Mouse (Mus musculus): ENCODE data around the gene Cic. TPM values are rescaled to one million over a fixed set of nuclear protein-coding genes. Genes with fewer than 3 reads are reported as not detected.

The Cic gene
- polyA plus RNA-seq, 1 experiment from 2014 or later, result 32.4 TPM

GRCm38 (mm10) chr7:25293191-25293739 lies 25.8 kb downstream of the Cic start:
- Histone ChIP-seq H3K9ac (no peak overlapping the region), H3K36me3 (peaks cover 75% of the 10 kb centered on the region), H3K4me3 (replicated peaks) (no peak overlapping the region), H3K27ac (0 out of 2 replicates have a peak overlapping the region, but pooled peaks have one; percentile 41), H3K27me3 (no peaks in the 10 kb centered on the region), H3K4me2 (no peak overlapping the region), H3K4me1 (peaks cover 38% of the 10 kb centered on the region), H3K9me3 (replicated peaks) (no peaks in the 10 kb centered on the region)
- 74% methylated on average over 10 of the region's 10 CpGs for WGBS
- no peak for ATAC-seq (replicated peaks; ENCODE audit: low FRiP score)

- Histone ChIP-seq H3K4me2 (no peak overlapping the region), H3K27me3 (no peaks in the 10 kb centered on the region), H3K9me3 (replicated peaks) (no peaks in the 10 kb centered on the region), H3K4me1 (peaks cover 44% of the 10 kb centered on the region), H3K9ac (no peak overlapping the region), H3K27ac (no peak overlapping the region), H3K4me3 (replicated peaks) (no peak overlapping the region), H3K36me3 (peaks cover 63% of the 10 kb centered on the region)
- 82% methylated on average over 4 of the region's 4 CpGs for WGBS
- ATAC-seq (replicated peaks; ENCODE audit: low FRiP score), result no peak
These were observed 27.0 kb downstream of the Cic start for GRCm38 (mm10) chr7:25294495-25294894.

GRCm38 (mm10) chr7:25294960-25295722 lies 27.6 kb downstream of the Cic start:
- Histone ChIP-seq H3K9me3 (replicated peaks) (no peaks in the 10 kb centered on the region), H3K36me3 (peaks cover 56% of the 10 kb centered on the region), H3K4me3 (replicated peaks) (no peak overlapping the region), H3K9ac (no peak overlapping the region), H3K27ac (no peak overlapping the region), H3K4me1 (peaks cover 44% of the 10 kb centered on the region), H3K27me3 (no peaks in the 10 kb centered on the region), H3K4me2 (no peak overlapping the region)
- ATAC-seq (replicated peaks; ENCODE audit: low FRiP score), result no peak
- 84% methylated on average over 12 of the region's 12 CpGs for WGBS

GRCm38 (mm10) chr7:25296945-25297453 lies 29.5 kb downstream of the Cic start:
- H3K36me3 ChIP-seq, result peaks cover 38% of the 10 kb centered on the region
- ATAC-seq (replicated peaks; ENCODE audit: low FRiP score), result peak; percentile 26
- no peaks in the 10 kb centered on the region for H3K27me3 ChIP-seq
- H3K4me1 ChIP-seq, result peaks cover 36% of the 10 kb centered on the region
- WGBS, result under 1% methylated on average over 21 of the region's 21 CpGs
- peak overlapping the region; percentile 76 for H3K4me2 ChIP-seq
- peak overlapping the region; percentile 94 for H3K27ac ChIP-seq
- H3K9ac ChIP-seq, result peak overlapping the region; percentile 70
- peak overlapping the region; percentile 66 for H3K4me3 ChIP-seq (replicated peaks)
- no peaks in the 10 kb centered on the region for H3K9me3 ChIP-seq (replicated peaks)

- Histone ChIP-seq H3K27me3 (no peaks in the 10 kb centered on the region), H3K27ac (peak within 1 kb of the TSS; percentile 94), H3K4me2 (peak within 1 kb of the TSS; percentile 76), H3K9ac (peak within 1 kb of the TSS; percentile 70), H3K4me1 (peaks cover 31% of the 10 kb centered on the region), H3K9me3 (replicated peaks) (no peaks in the 10 kb centered on the region), H3K4me3 (replicated peaks) (peak within 1 kb of the TSS; percentile 66), H3K36me3 (peaks cover 31% of the 10 kb centered on the region)
- under 1% methylated on average over 52 of the region's 52 CpGs for WGBS
- peak; percentile 95 for ATAC-seq (replicated peaks; ENCODE audit: low FRiP score)
These were observed 30.2 kb downstream of the Cic start, which contains the start of gene Pafah1b3 for GRCm38 (mm10) chr7:25297454-25298325. TSS of gene Pafah1b3 (minus strand) at chr7:25297986.

DNA sequence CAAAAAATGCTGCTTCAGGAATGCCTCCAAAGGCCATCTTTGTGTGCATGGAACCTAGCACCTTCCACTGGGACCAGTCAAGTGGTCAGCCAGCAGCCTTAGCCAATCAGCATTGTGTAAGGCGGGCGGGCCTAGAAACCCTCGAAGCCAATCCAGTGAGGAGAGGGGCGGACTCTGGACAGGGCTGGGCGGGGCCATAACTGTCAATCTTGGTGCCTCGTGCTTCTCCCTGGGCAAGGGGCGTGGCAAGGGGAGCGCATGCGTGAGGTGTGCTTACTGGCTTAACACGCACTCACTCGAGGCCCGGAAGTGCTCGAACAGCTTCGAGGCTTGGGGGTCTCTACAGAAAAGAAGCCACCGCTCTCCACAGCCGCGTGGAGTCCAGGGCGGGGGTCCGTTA lies 33.6 kb downstream of the Cic start, which contains the start of gene Prr19:
Gene Prr19 (plus strand): TSS at position 349 of the 400 bp plus-strand sequence.
- H3K27ac ChIP-seq, result no peak within 1 kb of the TSS
- peaks cover 31% of the 10 kb centered on the region for H3K4me1 ChIP-seq
- no peak within 1 kb of the TSS for H3K4me3 ChIP-seq (replicated peaks)
- peak; percentile 23; the same call in 1 of the 2 replicates for ATAC-seq (replicated peaks; ENCODE audit: low FRiP score)
- 63% methylated on average over 19 of the region's 19 CpGs for WGBS
- H3K4me2 ChIP-seq, result peak within 1 kb of the TSS; percentile 14; the same call in 1 of the 2 replicates
- peaks cover under 1% of the 10 kb centered on the region for H3K36me3 ChIP-seq
- no peak within 1 kb of the TSS for H3K9ac ChIP-seq
- H3K27me3 ChIP-seq, result peaks cover 13% of the 10 kb centered on the region
- no peaks in the 10 kb centered on the region for H3K9me3 ChIP-seq (replicated peaks)

DNA sequence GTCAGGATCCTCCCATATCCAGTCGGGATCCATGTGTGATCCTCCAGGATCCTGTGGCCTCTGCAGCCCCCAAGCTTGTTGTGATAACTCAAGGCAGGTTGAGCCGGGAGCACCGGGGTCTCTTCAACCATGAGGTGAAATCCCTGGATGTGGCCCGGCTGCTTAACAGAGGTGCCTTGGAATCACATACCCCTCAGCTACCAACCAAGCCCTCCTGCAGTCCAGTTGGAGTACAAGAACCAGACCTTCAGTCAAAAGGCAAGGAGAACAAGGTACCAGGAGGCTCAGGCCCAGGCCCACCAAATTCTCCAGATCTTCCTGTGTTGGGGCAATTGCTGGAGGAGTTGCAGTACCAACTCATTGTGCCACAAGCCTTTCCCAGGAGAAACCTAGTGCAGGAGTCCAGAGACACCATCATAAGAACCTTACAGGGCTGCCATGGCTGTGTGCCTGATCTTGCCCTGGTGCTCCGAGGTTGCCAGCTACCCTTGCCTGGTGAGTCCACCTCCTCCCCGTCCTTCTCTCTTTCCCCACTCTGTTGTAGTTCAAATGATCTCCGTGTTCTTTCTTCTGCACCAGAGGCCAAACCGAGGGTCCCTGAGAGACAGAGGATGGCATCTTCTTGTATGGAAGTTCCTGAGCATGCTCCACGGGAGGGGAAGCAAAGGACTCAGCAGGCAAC lies 35.6 kb downstream of the Cic start:
- ATAC-seq (replicated peaks; ENCODE audit: low FRiP score), result no peak
- no peaks in the 10 kb centered on the region for H3K9me3 ChIP-seq (replicated peaks)
- H3K27me3 ChIP-seq, result peaks cover 21% of the 10 kb centered on the region
- 68% methylated on average over 9 of the region's 9 CpGs for WGBS
- no peak overlapping the region for H3K9ac ChIP-seq
- H3K36me3 ChIP-seq, result no peaks in the 10 kb centered on the region
- H3K4me3 ChIP-seq (replicated peaks), result no peak overlapping the region
- H3K27ac ChIP-seq, result no peak overlapping the region
- peaks cover 20% of the 10 kb centered on the region for H3K4me1 ChIP-seq
- no peak overlapping the region for H3K4me2 ChIP-seq

DNA sequence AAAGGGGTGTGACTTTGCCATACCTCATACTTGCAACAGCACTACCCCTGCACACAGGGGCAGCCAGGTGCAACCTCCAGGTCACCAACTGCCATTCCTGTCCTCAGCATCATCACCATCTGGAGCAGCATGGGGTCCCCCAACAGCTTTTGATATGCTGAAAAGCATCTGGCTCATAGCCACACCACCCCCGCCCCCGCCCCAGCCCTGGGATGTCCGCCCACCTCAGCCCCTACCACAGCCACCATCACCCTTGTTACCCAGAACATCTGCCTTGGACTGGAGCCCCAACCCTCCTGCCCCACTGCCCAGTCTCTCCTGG lies 36.1 kb downstream of the Cic start:
- H3K4me3 ChIP-seq (replicated peaks), result no peak overlapping the region
- WGBS, result 69% methylated on average over 3 of the region's 3 CpGs
- peaks cover 24% of the 10 kb centered on the region for H3K27me3 ChIP-seq
- H3K4me2 ChIP-seq, result no peak overlapping the region
- H3K4me1 ChIP-seq, result peaks cover 15% of the 10 kb centered on the region
- no peak overlapping the region for H3K9ac ChIP-seq
- no peaks in the 10 kb centered on the region for H3K9me3 ChIP-seq (replicated peaks)
- no peak for ATAC-seq (replicated peaks; ENCODE audit: low FRiP score)
- H3K36me3 ChIP-seq, result no peaks in the 10 kb centered on the region
- H3K27ac ChIP-seq, result no peak overlapping the region

DNA sequence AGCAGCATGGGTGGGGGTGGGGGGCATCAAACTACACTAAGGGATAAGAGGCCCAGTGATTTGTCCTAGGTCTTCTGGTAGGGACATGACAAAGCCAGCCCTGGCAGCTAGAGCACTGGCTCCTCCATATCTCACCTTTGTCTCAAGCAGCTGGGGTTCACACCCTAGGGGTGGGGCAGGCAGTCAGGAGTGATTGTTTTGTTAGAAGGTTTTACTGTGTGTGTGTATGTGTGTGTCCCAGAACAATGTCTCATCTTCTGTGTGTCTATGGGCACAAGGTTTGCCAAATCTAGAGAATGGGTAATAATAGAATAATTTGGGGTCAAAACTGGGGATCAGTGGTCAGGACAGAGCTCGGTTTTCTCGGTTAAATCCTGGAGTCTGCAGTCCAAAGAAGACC lies 38.0 kb downstream of the Cic start:
- H3K4me3 ChIP-seq (replicated peaks), result peak overlapping the region; percentile 57
- H3K9ac ChIP-seq, result 0 out of 2 replicates have a peak overlapping the region, but pooled peaks have one; percentile 21
- peaks cover 25% of the 10 kb centered on the region for H3K27me3 ChIP-seq
- H3K4me1 ChIP-seq, result peaks cover 13% of the 10 kb centered on the region
- WGBS, result 2% methylated on average over 2 of the region's 2 CpGs
- H3K36me3 ChIP-seq, result no peaks in the 10 kb centered on the region
- no peaks in the 10 kb centered on the region for H3K9me3 ChIP-seq (replicated peaks)
- no peak for ATAC-seq (replicated peaks; ENCODE audit: low FRiP score)
- H3K27ac ChIP-seq, result no peak overlapping the region
- peak overlapping the region; percentile 98 for H3K4me2 ChIP-seq

- Histone ChIP-seq H3K4me1 (peaks cover 12% of the 10 kb centered on the region), H3K9me3 (replicated peaks) (no peaks in the 10 kb centered on the region), H3K4me2 (peak within 1 kb of the TSS; percentile 98), H3K27ac (no peak within 1 kb of the TSS), H3K4me3 (replicated peaks) (peak within 1 kb of the TSS; percentile 57), H3K36me3 (no peaks in the 10 kb centered on the region), H3K27me3 (peaks cover 28% of the 10 kb centered on the region), H3K9ac (peak within 1 kb of the TSS; percentile 21; the same call in 1 of the 2 replicates)
- WGBS, result under 1% methylated on average over 47 of the region's 47 CpGs
- ATAC-seq (replicated peaks; ENCODE audit: low FRiP score), result peak; percentile 75
These were observed 38.6 kb downstream of the Cic start, which contains the start of gene Tmem145 for GRCm38 (mm10) chr7:25305956-25306613. TSS of gene Tmem145 (plus strand) at chr7:25306106.

GRCm38 (mm10) chr7:25306614-25306996 lies 39.1 kb downstream of the Cic start:
- no peak for ATAC-seq (replicated peaks; ENCODE audit: low FRiP score)
- Histone ChIP-seq H3K4me3 (replicated peaks) (peak overlapping the region; percentile 57; the same call in 1 of the 2 replicates), H3K9ac (no peak overlapping the region)

More at GRCm38 (mm10) chr7:25306614-25306996, 39.1 kb downstream of the Cic start:
- peaks cover 10% of the 10 kb centered on the region for H3K4me1 ChIP-seq
- H3K27me3 ChIP-seq, result peaks cover 33% of the 10 kb centered on the region
- H3K9me3 ChIP-seq (replicated peaks), result no peaks in the 10 kb centered on the region
- H3K27ac ChIP-seq, result no peak overlapping the region
- no peak overlapping the region for H3K4me2 ChIP-seq
- 48% methylated on average over 2 of the region's 2 CpGs for WGBS
- no peaks in the 10 kb centered on the region for H3K36me3 ChIP-seq
